Mouse (Mus musculus) thymus, adult 2 months (tissue): Measurements from ENCODE around the gene Tcirg1. TPM values are rescaled to one million over a fixed set of nuclear protein-coding genes. Genes with fewer than 3 reads are reported as not detected.

Source experiments
- DNase-seq: peaks from one replicate; pipeline ENCODE4 v3.0.0; 2021
- H3K27ac ChIP-seq: fragments of 200-500 bp; 2 replicates; pipeline ENCODE4 v1.5.1; 2012; ENCODE audit warnings: low read length, control low read depth; ENCODE audit not compliant: control insufficient read depth, insufficient read depth
- H3K27me3 ChIP-seq: fragments of 200-500 bp; 2 replicates; pipeline ENCODE4 v1.6.1; 2012; ENCODE audit warnings: mild to moderate bottlenecking, low read length, moderate library complexity, mixed read lengths; ENCODE audit not compliant: control insufficient read depth, insufficient read depth
- H3K36me3 ChIP-seq: fragments of 200-500 bp; 2 replicates; pipeline ENCODE4 v1.6.1; 2012; ENCODE audit warnings: mild to moderate bottlenecking, low read length, moderate library complexity; ENCODE audit not compliant: control insufficient read depth, insufficient read depth
- H3K4me1 ChIP-seq: fragments of 200-500 bp; replicated peaks from 2 replicates; pipeline ENCODE4 v1.6.1; 2012; ENCODE audit warnings: low read length; ENCODE audit not compliant: control insufficient read depth, insufficient read depth
- H3K4me3 ChIP-seq: fragments of 200-500 bp; 2 replicates; pipeline ENCODE4 v1.5.1; 2012; ENCODE audit warnings: mild to moderate bottlenecking, low read length, control low read depth, moderate library complexity; ENCODE audit not compliant: control insufficient read depth, insufficient read depth
- CTCF ChIP-seq: fragments of 200-500 bp; IDR thresholded peaks from 2 replicates; pipeline ENCODE4 v1.5.1; 2012; ENCODE audit warnings: mild to moderate bottlenecking, control low read depth, low read length, moderate library complexity, borderline replicate concordance; ENCODE audit not compliant: control insufficient read depth, poor library complexity, insufficient read depth; ENCODE audit errors: extremely low read depth
- POLR2A ChIP-seq: fragments of 200-500 bp; IDR thresholded peaks from 2 replicates; pipeline ENCODE4 v1.6.1; 2012; ENCODE audit warnings: mild to moderate bottlenecking, low read length, control low read depth, moderate library complexity; ENCODE audit not compliant: control insufficient read depth, poor library complexity, insufficient read depth; ENCODE audit errors: extremely low read depth
- WGBS: fragments of 180-500 bp; shearing (Covaris S2); methylation state at CpG from one replicate; pipeline ENCODE4 v1.1.7; 2018; 5-methylcytosine and 5-hydroxymethylcytosine counted together
- polyA plus RNA-seq: library from polyadenylated mRNA; depleted of rRNA; stranded (reverse); fragments of >200 nt; gene quantifications from 2 replicates; pipeline ENCODE4 v1.2.3, GENCODE M21; 2012

Gene Tcirg1
- polyA plus RNA-seq, 1 experiment, result 293 TPM

DNA sequence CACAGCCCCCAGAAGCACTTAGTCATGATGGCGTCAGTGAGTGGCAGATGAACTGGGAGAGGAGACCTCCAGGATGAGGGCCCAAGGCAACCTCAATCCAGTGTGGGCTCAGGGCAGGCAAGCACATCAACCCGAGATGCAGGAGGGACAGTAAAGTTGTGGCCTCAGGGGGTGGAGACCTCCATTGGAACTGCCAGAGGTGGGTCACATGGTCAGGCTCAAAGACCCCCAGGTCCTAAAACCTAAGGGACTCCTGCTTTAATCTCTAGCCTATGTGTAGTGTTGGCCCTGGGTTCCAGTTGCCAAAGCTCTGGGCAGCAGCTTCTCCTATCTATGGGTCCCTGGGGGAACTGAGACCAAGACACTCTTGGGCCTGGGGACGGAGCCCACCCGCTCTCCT is 21.8 kb upstream of the Tcirg1 start:
- Histone ChIP-seq H3K4me3 (no peak overlapping the region), H3K27me3 (no peaks in the 10 kb centered on the region), H3K4me1 (peaks cover 38% of the 10 kb centered on the region), H3K27ac (no peak overlapping the region), H3K36me3 (no peaks in the 10 kb centered on the region)
- WGBS, result 84% methylated on average over 4 of the region's 4 CpGs
- TF ChIP-seq CTCF, result no peak
- TF ChIP-seq POLR2A, result no peak
- DNase-seq, result no peak

- Histone ChIP-seq H3K36me3 (no peaks in the 10 kb centered on the region), H3K4me3 (no peak overlapping the region), H3K4me1 (peaks cover 45% of the 10 kb centered on the region), H3K27me3 (no peaks in the 10 kb centered on the region), H3K27ac (no peak overlapping the region)
- TF ChIP-seq CTCF (no peak), POLR2A (no peak)
- WGBS, result 99% methylated on average over 4 of the region's 4 CpGs
- DNase-seq, result no peak
Observed at GRCm38 (mm10) chr19:3927989-3928388, 21.1 kb upstream of the Tcirg1 start.

- no peaks in the 10 kb centered on the region for H3K27me3 ChIP-seq
- TF ChIP-seq POLR2A (no peak), CTCF (no peak)
Observed at GRCm38 (mm10) chr19:3926685-3927084, 19.8 kb upstream of the Tcirg1 start.

GRCm38 (mm10) chr19:3926279-3926678 is 19.3 kb upstream of the Tcirg1 start:
- Histone ChIP-seq H3K27ac (no peak overlapping the region), H3K4me3 (no peak overlapping the region), H3K4me1 (peaks cover 43% of the 10 kb centered on the region), H3K27me3 (no peaks in the 10 kb centered on the region), H3K36me3 (no peaks in the 10 kb centered on the region)
- no peak for TF ChIP-seq CTCF
- no peak for TF ChIP-seq POLR2A
- WGBS, result 80% methylated on average over 3 of the region's 3 CpGs
- no peak for DNase-seq

More at GRCm38 (mm10) chr19:3926685-3927084, 19.8 kb upstream of the Tcirg1 start:
- no peak overlapping the region for H3K27ac ChIP-seq
- no peak overlapping the region for H3K4me3 ChIP-seq
- WGBS, result 92% methylated on average over 6 of the region's 6 CpGs
- no peak for DNase-seq
- H3K4me1 ChIP-seq, result peaks cover 46% of the 10 kb centered on the region
- no peaks in the 10 kb centered on the region for H3K36me3 ChIP-seq

DNA sequence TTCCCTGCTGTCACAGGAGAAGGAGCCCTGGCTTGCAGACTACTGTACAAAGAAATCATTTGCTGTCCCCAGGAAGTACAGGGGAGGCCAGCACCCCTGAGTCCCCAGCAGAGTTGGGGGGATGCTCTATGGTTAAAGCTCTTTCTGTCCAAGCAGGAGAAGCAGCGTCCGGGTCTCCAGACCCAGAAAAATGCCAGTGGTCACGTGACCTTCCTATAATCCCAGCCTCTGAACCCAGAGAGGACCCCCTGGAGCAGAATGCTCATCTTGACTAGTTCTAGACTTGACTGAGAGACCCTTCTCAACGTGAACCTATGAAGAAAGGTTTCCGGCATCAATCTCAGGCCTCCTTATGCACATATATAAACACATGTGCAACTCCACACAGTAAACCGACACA is 18.9 kb upstream of the Tcirg1 start:
- peaks cover 38% of the 10 kb centered on the region for H3K4me1 ChIP-seq
- DNase-seq, result no peak
- WGBS, result 95% methylated on average over 6 of the region's 6 CpGs
- H3K4me3 ChIP-seq, result no peak overlapping the region
- H3K36me3 ChIP-seq, result no peaks in the 10 kb centered on the region
- no peak for TF ChIP-seq CTCF
- no peak for TF ChIP-seq POLR2A
- H3K27ac ChIP-seq, result no peak overlapping the region
- no peaks in the 10 kb centered on the region for H3K27me3 ChIP-seq

- H3K27ac ChIP-seq, result no peak overlapping the region
- 96% methylated on average over 7 of the region's 7 CpGs for WGBS
- H3K27me3 ChIP-seq, result no peaks in the 10 kb centered on the region
- no peaks in the 10 kb centered on the region for H3K36me3 ChIP-seq
- no peak overlapping the region for H3K4me3 ChIP-seq
- no peak for TF ChIP-seq POLR2A
- TF ChIP-seq CTCF, result no peak
- DNase-seq, result no peak
- peaks cover 28% of the 10 kb centered on the region for H3K4me1 ChIP-seq
Observed at GRCm38 (mm10) chr19:3924868-3925267, 17.9 kb upstream of the Tcirg1 start.

- TF ChIP-seq POLR2A, result no peak
- no peak for TF ChIP-seq CTCF
- Histone ChIP-seq H3K27ac (no peak overlapping the region), H3K36me3 (no peaks in the 10 kb centered on the region), H3K4me1 (peaks cover 22% of the 10 kb centered on the region), H3K4me3 (no peak overlapping the region), H3K27me3 (no peaks in the 10 kb centered on the region)
- WGBS, result 92% methylated on average over 8 of the region's 8 CpGs
- DNase-seq, result no peak
Observed at GRCm38 (mm10) chr19:3924190-3924589, 17.3 kb upstream of the Tcirg1 start.
